Mouse (Mus musculus) 416B (cell line): ENCODE data around the gene Slc43a3.

Experiments
- DNase-seq: peaks from one replicate; pipeline ENCODE4 v3.0.0; 2011; ENCODE audit warnings: low read depth

The Slc43a3 gene

DNA sequence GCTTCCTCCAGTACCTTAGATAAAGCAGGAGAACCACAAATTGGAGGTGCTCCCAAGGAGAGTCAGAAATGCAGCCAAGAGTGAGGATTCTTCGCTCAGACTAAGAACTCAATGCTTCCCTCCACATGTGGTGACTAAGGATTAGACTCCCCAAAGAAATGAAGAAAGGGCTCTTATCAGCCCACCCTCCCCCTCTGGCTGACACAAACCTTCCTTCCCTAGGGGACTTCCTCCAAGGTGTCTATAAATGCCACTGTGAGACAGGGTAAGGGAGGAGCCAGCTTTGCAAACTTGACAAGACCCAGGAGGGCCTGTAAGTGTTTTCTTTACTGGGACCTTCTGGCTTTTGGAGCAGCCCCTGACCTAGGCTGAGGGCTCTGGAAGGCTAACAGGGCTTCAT lies 43.8 kb downstream of the Slc43a3 start, which contains the start of gene Prg2:
Gene Prg2 (plus strand): TSS at position 274 of the 400 bp plus-strand sequence.
- no peak for DNase-seq

DNA sequence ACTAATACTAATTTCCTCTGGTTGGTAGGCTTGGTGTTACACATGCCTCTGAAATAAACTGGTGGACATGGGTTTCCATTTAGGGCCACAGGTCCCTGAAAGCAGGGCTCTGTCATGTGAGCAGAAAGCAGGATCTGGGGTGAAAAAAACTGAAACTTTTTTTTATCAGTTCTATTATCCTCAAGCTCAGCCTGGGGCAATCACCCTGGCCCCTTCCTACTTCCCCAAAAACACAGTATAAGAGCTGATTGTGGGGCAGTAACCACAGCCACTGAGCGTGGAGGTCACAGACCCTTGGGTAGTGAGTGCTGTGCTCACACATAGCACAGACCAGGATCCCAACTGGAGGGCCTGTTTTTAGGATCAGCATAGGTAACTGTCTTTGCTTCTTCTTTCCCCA lies 51.6 kb downstream of the Slc43a3 start, which contains the start of gene Prg3:
Gene Prg3 (plus strand): TSS at position 286 of the 400 bp plus-strand sequence.
- peak; percentile 19 for DNase-seq

DNA sequence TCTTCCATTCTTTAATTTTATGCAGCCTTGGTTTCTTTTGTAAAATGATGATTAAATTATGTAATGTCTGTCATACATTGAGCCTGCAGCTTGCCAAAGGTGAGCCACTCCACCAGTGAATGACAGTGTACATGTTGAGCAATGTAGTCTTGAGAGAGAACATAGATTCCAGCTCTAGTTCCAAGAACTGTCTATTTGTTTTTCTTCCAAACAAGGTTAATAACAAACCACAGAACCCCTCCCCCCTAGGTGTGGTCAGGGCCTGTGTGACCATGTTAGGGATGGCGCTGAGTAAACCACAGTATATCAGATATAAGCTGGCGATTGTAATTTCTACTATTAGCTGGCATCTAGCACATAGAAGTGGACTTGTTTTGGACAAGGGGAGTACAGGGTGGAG lies 60.0 kb downstream of the Slc43a3 start:
- peak; percentile 17 for DNase-seq

DNA sequence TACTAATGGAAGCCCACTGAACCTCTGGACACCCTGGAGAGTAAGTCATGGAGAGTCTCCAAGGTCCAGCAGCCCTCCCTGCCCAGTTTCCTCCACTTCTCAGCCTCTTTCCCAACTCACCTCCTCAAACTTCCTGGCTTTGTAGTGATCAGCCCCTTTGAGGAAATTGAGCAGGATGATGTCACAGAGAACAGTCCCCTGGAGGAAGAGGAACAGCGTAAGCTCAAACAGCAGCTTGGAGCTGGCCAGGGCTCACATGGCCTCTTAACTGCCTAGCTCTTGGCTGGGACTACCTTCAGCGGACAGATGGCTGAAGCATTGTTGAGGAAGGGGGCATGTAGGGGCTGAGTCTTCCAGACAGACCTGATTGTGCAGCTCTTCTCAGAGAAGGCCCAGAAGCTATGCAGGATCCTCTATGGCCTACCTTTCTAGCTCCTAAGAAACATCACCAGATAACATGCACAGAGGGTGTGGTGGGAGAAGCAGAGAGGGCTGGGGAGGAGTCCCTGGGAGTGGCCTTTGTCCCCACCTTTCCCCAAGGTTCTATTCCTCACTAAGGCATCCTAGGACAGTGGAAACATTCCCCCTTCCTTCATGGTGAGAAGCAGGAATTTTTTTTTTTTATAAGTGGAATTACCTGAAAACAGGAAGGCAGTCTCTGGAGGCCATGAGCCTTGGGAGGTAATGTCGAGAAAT lies 63.3 kb downstream of the Slc43a3 start:
- DNase-seq, result peak; percentile 21

DNA sequence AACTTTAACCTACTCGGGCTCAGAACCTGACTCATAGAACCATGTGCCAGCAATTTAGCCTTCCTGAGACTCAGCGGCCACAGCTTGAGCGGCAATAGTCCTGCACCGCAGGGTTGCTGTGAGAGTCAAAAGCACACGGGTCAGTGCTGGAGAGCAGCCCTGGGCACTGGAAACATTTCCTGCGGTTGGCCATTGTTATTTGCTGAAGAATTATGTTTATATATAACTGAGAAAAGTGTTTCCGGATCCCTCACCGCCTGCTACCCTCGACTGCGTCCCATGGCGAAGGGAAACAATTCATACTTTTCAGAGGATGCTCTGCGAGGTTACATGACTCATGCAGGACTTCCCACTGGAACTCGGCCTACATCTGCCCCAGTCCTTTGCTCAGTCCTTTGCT lies 65.1 kb downstream of the Slc43a3 start:
- DNase-seq, result no peak

DNA sequence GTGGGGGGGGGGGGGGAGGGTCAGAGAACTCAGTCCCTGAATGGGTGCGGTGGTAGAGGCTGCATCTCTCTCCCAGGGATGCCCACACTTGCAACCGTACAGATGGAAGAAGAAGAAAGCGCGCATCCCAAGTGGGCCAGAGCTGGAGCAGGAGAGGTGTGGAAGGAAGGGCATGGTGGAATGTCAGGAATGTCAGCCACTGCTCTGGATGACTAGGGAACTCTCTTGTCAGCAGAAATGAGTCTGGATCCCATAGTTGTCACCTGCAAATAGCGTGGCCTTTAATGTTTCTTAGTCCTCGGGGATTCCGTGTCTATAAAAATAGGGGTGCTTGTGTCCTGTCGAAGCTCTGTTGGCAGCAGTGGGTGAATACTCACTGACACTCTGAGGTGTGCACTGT lies 66.2 kb downstream of the Slc43a3 start:
- no peak for DNase-seq

DNA sequence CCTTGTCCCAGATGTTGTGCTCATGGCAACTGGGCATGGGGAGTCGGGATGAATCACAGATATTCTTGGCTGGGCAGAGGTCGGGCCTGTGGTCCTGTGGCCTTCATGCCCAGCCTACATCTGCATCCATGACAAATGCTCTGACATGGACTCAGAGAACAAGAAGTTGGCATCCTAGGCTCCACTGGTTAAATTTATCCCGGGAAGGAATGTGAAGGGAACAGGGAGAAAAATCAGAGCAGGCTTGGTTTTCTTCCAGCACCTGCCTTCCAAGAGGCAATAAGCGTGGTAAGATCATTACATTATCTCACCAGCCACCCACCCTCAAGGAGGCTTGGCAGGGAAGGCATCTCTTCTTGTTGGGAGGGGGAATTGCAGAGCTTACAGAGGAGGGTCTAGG lies 68.0 kb downstream of the Slc43a3 start:
- no peak for DNase-seq

DNA sequence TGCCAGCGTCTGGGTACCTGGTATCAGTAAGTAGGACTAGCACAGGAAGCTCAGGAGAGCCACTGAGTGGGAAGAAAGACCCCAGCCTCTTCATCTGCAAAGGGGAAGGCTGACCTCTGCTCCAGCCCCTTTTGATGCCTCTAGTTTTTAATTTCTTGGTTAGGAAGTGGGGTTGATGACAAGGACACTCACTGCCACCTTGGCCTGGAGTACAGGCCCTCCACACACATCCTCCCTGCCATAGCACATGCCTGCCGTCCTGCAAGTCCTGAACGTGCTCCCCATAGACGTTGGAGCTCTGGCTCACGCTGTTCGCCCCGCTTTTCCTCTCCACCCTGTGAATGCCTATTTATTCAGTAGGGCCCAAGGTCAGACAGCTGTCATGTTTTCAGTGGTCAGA lies 70.2 kb downstream of the Slc43a3 start:
- DNase-seq, result no peak

DNA sequence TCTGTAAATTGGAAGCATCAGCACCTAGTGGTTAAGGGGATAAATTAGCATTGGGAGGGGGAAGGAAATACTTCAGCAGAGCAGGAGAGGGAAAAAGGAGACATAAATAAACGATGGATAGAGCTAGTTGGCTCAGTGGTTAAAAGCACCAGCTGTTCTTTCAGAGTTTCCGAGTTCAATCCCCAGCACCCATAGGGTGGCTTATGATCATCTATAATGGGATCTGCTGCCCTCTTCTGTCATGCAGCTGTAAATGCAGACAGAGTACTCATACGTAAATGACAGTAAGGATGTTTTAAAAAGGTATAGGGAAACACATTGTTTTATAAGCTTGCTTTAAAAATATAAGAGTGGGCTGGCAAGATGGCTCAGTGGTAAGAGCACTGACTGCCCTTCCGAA lies 71.3 kb downstream of the Slc43a3 start:
- DNase-seq, result peak; percentile 64
